Mouse (Mus musculus) 3T3-L1 (cell line): ENCODE measurements around the gene Smarca4.
A peak's percentile ranks its signal among the peaks of the same experiment; 100 is the strongest.

ENCODE experiments used
- DNase-seq: peaks from one replicate; pipeline ENCODE4 v3.0.0-alpha.2; 2015; ENCODE audit warnings: low read depth, low spot score

Gene Smarca4

DNA sequence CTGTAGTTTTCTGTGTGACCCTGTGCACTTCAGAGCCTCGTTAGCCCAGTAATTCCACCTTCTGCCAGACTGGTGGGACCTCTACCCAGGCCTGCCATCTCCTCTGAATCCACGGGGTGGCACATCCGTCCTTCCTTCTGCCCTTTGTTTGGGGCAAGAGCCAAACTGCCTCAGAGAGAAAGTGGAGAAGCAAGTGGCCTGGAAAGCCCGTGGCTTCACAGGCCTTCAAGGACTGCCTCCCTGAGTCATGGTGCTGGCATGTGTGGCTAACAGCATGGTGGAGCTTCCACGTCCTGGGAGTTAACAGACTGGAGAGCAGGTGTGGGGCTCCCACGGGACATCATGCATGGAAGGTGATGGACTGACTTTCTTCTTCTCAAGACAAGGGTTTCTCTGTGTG is 135.4 kb downstream of the Smarca4 start:
- DNase-seq: peak; percentile 97

DNA sequence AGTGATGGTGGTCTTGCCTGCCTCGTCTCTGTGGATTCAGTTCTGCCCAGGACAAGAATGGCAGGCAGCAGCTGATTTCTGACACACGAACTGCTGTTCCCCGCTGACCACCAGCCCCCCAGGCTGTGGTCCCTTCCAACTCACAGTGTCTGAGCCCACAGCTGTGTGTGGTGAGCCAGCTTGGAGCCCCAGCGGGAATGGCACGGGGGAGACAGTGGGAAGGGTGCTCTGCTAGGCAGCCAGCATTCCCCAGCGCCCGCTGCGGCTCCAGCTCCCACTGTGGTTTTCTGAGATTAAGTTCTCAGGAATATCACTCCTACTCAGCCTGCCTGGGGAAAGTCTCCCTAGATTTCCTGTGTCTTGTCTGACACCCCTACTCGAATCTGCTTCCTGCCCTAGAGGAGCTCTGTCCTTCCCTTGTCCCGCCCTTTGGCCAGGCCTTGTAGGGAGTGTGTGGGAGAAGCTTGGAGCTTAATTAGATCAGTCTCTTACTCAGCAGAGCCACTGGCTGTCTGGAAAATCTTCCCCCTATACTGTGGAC is 136.4 kb downstream of the Smarca4 start:
- peak; percentile 76 for DNase-seq
